Mouse (Mus musculus): ENCODE data around the gene Zscan4c. TPM values are rescaled to one million over a fixed set of nuclear protein-coding genes. Genes with fewer than 3 reads are reported as not detected.

Gene Zscan4c
- not detected for polyA plus RNA-seq (2017; shearing (Covaris generic))

GRCm38 (mm10) chr7:11005445-11005844 lies at the start of gene Zscan4c:
Zscan4c (plus strand) TSS chr7:11005745.

Other genes starting within 250 kb of the Zscan4c start
- not detected for gene Zscan4b, start 100.7 kb upstream of the Zscan4c start, polyA plus RNA-seq (2017; shearing (Covaris generic))
- not detected for gene Zscan4-ps1, start 63.9 kb downstream of the Zscan4c start, polyA plus RNA-seq (2017; shearing (Covaris generic))
- not detected for gene Zscan4d, start 160.4 kb downstream of the Zscan4c start, polyA plus RNA-seq (2017; shearing (Covaris generic))

Measured in CD4-positive, CD25-positive, alpha-beta regulatory T cell (primary cell).